Mouse (Mus musculus): Measurements from ENCODE around the gene Kansl1l. TPM values are rescaled to one million over a fixed set of nuclear protein-coding genes. Genes with fewer than 3 reads are reported as not detected.

Kansl1l gene
- polyA plus RNA-seq, 2 experiments = 15.3 to 16.1 TPM

DNA sequence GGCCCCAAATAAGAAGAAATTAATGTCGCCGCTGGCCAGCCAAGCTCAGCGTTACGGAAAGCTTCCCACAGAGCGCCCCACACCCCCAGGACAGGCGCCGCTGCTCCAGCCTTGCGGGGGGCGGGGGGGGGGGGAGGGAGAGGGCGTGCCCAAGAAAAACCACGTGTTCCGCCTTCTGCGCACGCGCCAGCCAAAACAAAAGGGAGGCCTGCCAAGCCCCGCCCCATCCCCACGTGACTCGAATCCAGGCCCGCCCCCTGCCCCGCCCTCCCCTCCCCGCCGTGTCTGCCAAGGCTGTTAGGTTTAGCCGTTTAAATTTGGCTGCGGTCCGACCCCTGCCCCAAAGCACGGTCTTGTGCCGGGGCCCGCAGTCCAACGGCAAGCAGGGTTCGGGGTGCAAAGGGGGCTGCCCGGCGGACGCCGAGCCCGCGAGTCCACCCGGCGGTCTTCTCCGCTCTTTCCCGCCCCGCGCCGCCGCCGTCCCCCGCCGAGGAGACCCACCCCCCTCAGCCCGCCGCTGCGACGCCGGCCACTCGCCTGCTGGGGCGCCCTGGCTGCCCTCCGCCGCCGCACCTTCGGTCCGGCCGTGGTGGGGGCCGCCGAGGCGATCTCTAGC lies 417 bp downstream of the Kansl1l start:
- Histone ChIP-seq H3K27me3 (ENCODE audit: control insufficient read depth, insufficient read depth, low read length) (no peaks in the 10 kb centered on the region), H3K4me1 (ENCODE audit: control insufficient read depth, insufficient read depth, low read length) (peaks cover 4% of the 10 kb centered on the region), H3K36me3 (ENCODE audit: control insufficient read depth, insufficient read depth, low read length) (no peaks in the 10 kb centered on the region), H3K4me3 (replicated peaks; ENCODE audit: low read length) (peak overlapping the region; percentile 80), H3K9me3 (ENCODE audit: control insufficient read depth, low read length) (no peaks in the 10 kb centered on the region), H3K4me2 (replicated peaks; ENCODE audit: low read depth, low read length, severe bottlenecking) (peak overlapping the region; percentile 54), H3K9ac (ENCODE audit: low read depth, low read length, severe bottlenecking) (peak overlapping the region; percentile 93), H3K27ac (replicated peaks; ENCODE audit: low read depth, low read length) (peak overlapping the region; percentile 97)
- WGBS = 0% methylated on average over 31 of the region's 63 CpGs
- peak; percentile 83 for ATAC-seq (ENCODE audit: low FRiP score, low read depth)
- TF ChIP-seq POLR2A (IDR thresholded peaks at IDR 0.05; ENCODE audit: borderline replicate concordance, extremely low read depth, insufficient read depth, insufficient read length) = peak; percentile 23; the same call in 1 of the 2 replicates
- DNase-seq (ENCODE audit: low spot score) = peak; percentile 92

DNA sequence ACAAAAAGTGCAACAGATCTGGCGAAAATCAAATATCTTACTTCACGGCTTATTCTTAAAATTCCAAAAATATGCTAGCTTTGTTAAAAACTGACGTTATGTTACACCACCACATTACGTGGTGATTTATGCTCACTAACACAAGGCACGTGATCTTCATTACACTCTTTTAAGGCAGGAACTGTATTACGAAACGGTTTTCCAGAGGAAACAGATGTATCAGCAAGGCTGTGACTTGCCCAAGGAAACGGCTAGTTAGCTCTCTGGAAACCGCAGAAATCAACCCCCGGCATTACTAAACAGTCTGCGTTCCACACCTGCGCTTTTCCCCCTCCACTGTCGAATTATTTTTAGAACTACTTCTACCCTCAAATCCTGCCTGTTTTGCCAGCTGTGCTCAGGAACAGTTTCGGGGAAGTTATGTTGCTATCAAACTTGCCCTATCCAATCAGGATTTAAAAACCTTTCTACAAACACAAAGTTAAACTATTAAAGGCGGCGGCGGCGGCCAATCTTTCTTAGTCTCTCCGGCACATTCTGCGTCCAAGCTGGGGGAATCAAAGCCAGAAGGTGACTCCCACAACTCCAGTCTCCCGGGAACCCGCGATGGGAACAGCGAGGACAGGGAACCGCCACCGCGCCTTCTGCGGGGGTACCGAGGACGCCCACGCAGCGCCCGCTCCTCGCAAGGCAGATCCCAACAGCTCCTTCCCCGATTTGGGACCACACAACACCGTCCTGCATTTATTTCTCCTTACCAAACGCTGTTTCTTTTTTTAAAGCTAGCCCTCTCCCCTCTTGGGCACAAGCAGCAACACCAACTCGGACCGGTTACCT lies 1.2 kb downstream of the Kansl1l start:
- WGBS = under 1% methylated on average over 37 of the region's 39 CpGs
- Histone ChIP-seq H3K36me3 (ENCODE audit: control insufficient read depth, insufficient read depth, low read length) (no peaks in the 10 kb centered on the region), H3K4me1 (ENCODE audit: control insufficient read depth, insufficient read depth, low read length) (peaks cover 4% of the 10 kb centered on the region), H3K4me3 (replicated peaks; ENCODE audit: low read length) (peak overlapping the region; percentile 80), H3K9ac (ENCODE audit: low read depth, low read length, severe bottlenecking) (peak overlapping the region; percentile 93), H3K27me3 (ENCODE audit: control insufficient read depth, insufficient read depth, low read length) (no peaks in the 10 kb centered on the region), H3K27ac (replicated peaks; ENCODE audit: low read depth, low read length) (peak overlapping the region; percentile 97), H3K9me3 (ENCODE audit: control insufficient read depth, low read length) (no peaks in the 10 kb centered on the region), H3K4me2 (replicated peaks; ENCODE audit: low read depth, low read length, severe bottlenecking) (peak overlapping the region; percentile 54)
- peak; percentile 84 for DNase-seq (ENCODE audit: low spot score)
- no peak for TF ChIP-seq POLR2A (IDR thresholded peaks at IDR 0.05; ENCODE audit: borderline replicate concordance, extremely low read depth, insufficient read depth, insufficient read length)
- ATAC-seq (ENCODE audit: low FRiP score, low read depth) = peak; percentile 28

DNA sequence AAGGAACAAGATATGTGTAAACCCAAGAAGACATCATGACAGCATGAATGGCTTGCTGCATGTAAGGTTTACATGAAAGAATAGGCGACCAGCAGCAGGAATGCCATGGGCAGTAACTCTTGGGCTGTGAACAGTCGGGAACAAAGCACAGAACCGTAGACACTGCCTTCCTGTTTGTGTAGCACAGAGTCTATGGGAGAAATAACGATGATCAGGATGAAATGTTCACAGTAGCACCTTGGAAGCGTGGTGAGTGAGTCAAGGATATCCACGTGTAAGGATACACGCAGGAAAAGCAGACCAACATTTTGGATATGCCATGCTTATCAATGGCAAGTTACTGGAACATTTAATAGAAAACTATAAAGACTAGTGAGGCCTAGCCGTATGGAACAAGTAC lies 2.6 kb downstream of the Kansl1l start:
- ATAC-seq (ENCODE audit: low FRiP score, low read depth) (no peak), DNase-seq (ENCODE audit: low spot score) (no peak)
- WGBS = 46% methylated on average over 8 of the region's 8 CpGs
- no peak overlapping the region for H3K27ac ChIP-seq (replicated peaks; ENCODE audit: low read depth, low read length)
- H3K4me2 ChIP-seq (replicated peaks; ENCODE audit: low read depth, low read length, severe bottlenecking) = peak overlapping the region; percentile 31; the same call in 1 of the 2 replicates
- H3K4me1 ChIP-seq (ENCODE audit: control insufficient read depth, insufficient read depth, low read length) = peaks cover 4% of the 10 kb centered on the region
- H3K9me3 ChIP-seq (ENCODE audit: control insufficient read depth, low read length) = no peaks in the 10 kb centered on the region
- no peak overlapping the region for H3K9ac ChIP-seq (ENCODE audit: low read depth, low read length, severe bottlenecking)
- H3K4me3 ChIP-seq (replicated peaks; ENCODE audit: low read length) = peak overlapping the region; percentile 80
- no peaks in the 10 kb centered on the region for H3K36me3 ChIP-seq (ENCODE audit: control insufficient read depth, insufficient read depth, low read length)
- TF ChIP-seq POLR2A (IDR thresholded peaks at IDR 0.05; ENCODE audit: borderline replicate concordance, extremely low read depth, insufficient read depth, insufficient read length) = no peak
- H3K27me3 ChIP-seq (ENCODE audit: control insufficient read depth, insufficient read depth, low read length) = no peaks in the 10 kb centered on the region

DNA sequence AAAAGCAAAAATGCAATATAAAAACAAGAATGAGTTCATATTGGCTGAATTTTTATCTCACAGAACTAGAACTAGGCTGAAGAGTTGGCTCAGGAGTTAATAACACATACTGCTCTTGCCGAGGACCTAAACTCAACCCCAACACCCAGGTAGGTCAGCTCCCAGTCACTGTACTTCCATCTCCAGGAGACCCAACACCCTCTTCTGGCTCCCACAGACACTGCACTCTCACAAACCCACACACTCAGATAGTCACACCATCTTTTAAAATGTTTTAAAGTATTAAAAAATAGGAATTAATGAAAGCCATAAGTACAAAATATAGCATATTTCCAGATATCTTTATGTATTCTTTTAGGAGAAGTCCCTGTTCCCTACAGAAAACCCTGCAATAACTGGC lies 4.2 kb downstream of the Kansl1l start:
- Histone ChIP-seq H3K27ac (replicated peaks; ENCODE audit: low read depth, low read length) (no peak overlapping the region), H3K36me3 (ENCODE audit: control insufficient read depth, insufficient read depth, low read length) (no peaks in the 10 kb centered on the region), H3K9me3 (ENCODE audit: control insufficient read depth, low read length) (no peaks in the 10 kb centered on the region), H3K4me2 (replicated peaks; ENCODE audit: low read depth, low read length, severe bottlenecking) (no peak overlapping the region), H3K9ac (ENCODE audit: low read depth, low read length, severe bottlenecking) (no peak overlapping the region), H3K27me3 (ENCODE audit: control insufficient read depth, insufficient read depth, low read length) (no peaks in the 10 kb centered on the region), H3K4me3 (replicated peaks; ENCODE audit: low read length) (no peak overlapping the region), H3K4me1 (ENCODE audit: control insufficient read depth, insufficient read depth, low read length) (peaks cover 4% of the 10 kb centered on the region)
- TF ChIP-seq POLR2A (IDR thresholded peaks at IDR 0.05; ENCODE audit: borderline replicate concordance, extremely low read depth, insufficient read depth, insufficient read length) = no peak
- no peak for ATAC-seq (ENCODE audit: low FRiP score, low read depth)
- no peak for DNase-seq (ENCODE audit: low spot score)
- WGBS = 63% methylated on average over 1 of the region's 1 CpGs

DNA sequence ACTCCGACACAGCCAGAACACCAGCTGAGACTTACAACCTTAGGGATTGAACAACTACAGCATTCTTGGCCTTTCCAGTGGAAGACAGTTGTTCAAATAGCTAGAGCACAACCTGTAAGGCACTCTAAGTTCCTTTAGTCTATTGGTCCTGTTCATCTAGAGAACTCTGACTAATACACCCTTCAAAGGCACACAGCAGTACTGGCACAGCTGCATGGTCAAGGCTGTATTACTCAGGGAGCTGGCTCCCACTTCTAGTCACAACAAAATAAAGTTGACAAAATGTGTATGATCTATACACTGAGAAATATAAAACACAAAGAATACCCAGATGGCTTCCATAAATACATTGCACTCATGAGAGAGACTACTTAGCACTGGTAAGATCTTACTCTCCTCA lies 10.5 kb downstream of the Kansl1l start:
- no peak overlapping the region for H3K4me3 ChIP-seq (replicated peaks; ENCODE audit: low read length)
- WGBS = 83% methylated on average over 1 of the region's 1 CpGs
- ATAC-seq (ENCODE audit: low FRiP score, low read depth) (no peak), DNase-seq (ENCODE audit: low spot score) (no peak)
- no peaks in the 10 kb centered on the region; the same call in 1 of the 2 replicates for H3K4me1 ChIP-seq (ENCODE audit: control insufficient read depth, insufficient read depth, low read length)
- no peaks in the 10 kb centered on the region for H3K9me3 ChIP-seq (ENCODE audit: control insufficient read depth, low read length)
- H3K27ac ChIP-seq (replicated peaks; ENCODE audit: low read depth, low read length) = no peak overlapping the region
- no peak overlapping the region for H3K9ac ChIP-seq (ENCODE audit: low read depth, low read length, severe bottlenecking)
- H3K36me3 ChIP-seq (ENCODE audit: control insufficient read depth, insufficient read depth, low read length) = peaks cover 2% of the 10 kb centered on the region; the same call in 1 of the 2 replicates
- no peaks in the 10 kb centered on the region for H3K27me3 ChIP-seq (ENCODE audit: control insufficient read depth, insufficient read depth, low read length)
- no peak overlapping the region for H3K4me2 ChIP-seq (replicated peaks; ENCODE audit: low read depth, low read length, severe bottlenecking)
- no peak for TF ChIP-seq POLR2A (IDR thresholded peaks at IDR 0.05; ENCODE audit: borderline replicate concordance, extremely low read depth, insufficient read depth, insufficient read length)

All from limb, embryonic 14.5 days (tissue).